Mouse (Mus musculus) adrenal gland, postnatal 25 days (tissue): ENCODE data around the gene Tram2. TPM values are rescaled to one million over a fixed set of nuclear protein-coding genes. Genes with fewer than 3 reads are reported as not detected.

Experiments used
- DNase-seq: peaks from one replicate; pipeline ENCODE4 v3.0.0; 2021; ENCODE audit warnings: mixed read lengths
- total RNA-seq: library from RNA; stranded (reverse); gene quantifications from 2 replicates; pipeline ENCODE4 v1.2.3, GENCODE M21; 2021

The Tram2 gene
- total RNA-seq, 1 experiment from 2014 or later = 5.8 TPM

DNA sequence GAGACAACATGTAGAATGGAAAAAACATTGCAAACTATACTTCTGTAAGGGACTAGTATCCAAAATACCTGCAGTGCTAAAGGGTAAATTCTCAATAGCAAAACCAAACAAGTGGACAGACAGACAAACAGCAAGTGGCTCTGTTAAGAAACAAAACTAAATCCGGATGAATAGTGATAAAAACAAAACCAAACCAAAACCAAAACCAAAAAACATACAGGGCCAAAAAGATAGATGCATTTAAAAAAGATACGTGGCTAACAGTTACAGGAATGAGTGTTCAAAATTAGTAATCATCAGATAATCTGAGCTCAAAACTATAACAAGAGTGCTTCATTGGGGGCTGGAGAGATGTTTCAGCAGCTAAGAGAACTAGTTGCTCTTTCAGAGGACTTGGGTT is 109.4 kb downstream of the Tram2 start:
- DNase-seq = no peak

DNA sequence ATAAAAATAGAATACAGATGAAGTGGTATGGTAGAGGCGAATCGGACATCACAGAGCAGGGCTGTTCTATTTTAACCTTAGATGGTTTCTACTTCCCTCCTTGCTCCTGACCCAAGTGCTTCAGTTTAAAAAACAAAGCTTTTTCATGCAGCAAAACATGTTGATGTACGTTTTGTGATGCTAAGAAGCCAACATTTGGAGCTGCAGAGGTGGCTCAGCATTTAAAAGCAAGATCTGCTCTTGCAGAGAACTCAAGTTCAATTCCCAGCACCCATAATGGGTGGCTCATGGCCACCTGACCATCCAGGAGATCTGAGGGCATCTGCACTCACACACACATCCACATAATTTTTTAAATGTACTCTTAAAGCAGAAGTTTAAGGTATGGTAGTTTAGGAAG is 124.2 kb downstream of the Tram2 start:
- DNase-seq = no peak

DNA sequence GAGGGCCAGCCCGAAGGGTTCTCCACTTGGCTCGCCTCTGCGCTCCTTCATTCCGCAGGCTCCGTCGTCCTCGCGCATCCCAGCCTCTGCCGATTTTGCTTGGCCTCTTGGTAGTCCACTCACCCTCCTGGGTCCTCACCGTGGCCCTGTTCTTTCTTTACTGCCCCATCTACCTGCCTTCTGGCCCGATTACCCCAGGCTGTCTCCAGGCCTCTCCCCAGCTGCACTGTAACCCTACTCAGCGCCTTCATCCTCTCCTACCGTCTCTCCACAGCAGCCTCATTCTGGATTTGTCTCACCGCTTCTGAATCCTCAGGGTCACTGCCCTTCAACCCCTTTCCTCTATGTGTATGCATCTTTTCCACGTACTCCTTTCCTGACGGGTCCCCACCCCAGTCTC is 127.2 kb downstream of the Tram2 start:
- no peak for DNase-seq

DNA sequence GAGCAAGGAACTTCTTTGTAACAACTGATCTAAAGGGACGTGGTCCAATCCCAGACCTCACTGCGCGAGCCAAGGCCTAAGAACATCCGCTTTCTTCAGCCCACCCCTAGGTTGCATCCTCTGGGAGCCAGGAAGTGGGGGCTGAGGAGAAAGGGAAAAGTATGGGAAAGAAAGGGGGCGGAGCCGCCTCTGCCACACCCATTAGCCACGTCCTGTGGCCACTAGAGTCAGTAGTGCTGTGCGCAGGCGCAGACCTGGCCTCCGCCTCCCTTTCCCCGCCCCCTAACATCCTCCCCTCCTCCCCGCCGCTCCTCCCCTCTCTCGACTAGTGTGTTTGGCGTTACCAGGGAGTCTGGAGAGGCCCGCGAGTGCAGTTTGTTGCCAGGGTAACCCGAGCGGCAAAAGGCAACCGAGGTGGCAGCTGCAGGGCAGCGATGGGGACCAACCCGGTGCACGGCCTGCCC is 127.7 kb downstream of the Tram2 start, which contains the start of gene Efhc1:
TSS of gene Efhc1 (plus strand) at position 327 of the 464 bp plus-strand sequence.
- peak; percentile 94 for DNase-seq

Other genes starting within 250 kb of the Tram2 start
- 35.1 and 54.2 TPM in 2 replicates for gene Paqr8, start 188.6 kb downstream of the Tram2 start, total RNA-seq
- 1.7 and 4.3 TPM in 2 replicates for gene Efhc1, start 127.6 kb downstream of the Tram2 start, total RNA-seq
- gene Tmem14a, start 139.3 kb upstream of the Tram2 start, total RNA-seq = 3.5 and 6.7 TPM in 2 replicates
- gene Gsta3, start 161.4 kb upstream of the Tram2 start, total RNA-seq = 73.9 and 76.6 TPM in 2 replicates